Mouse (Mus musculus): ENCODE data around the gene Zcchc9.

The Zcchc9 gene

GRCm38 (mm10) chr13:91761654-91762445 lies 45.7 kb downstream of the Zcchc9 start:
- DNase-seq (ENCODE audit: low read depth) = no peak

- no peak for DNase-seq (ENCODE audit: low read depth)
These were observed 47.0 kb downstream of the Zcchc9 start for GRCm38 (mm10) chr13:91760302-91761050.

- no peak for DNase-seq (ENCODE audit: low read depth)
These were observed 47.7 kb downstream of the Zcchc9 start for GRCm38 (mm10) chr13:91759791-91760190.

GRCm38 (mm10) chr13:91758316-91759048 lies 49.0 kb downstream of the Zcchc9 start:
- no peak for DNase-seq (ENCODE audit: low read depth)

GRCm38 (mm10) chr13:91756230-91756629 lies 51.3 kb downstream of the Zcchc9 start:
- no peak for DNase-seq (ENCODE audit: low read depth)

- no peak for DNase-seq (ENCODE audit: low read depth)
These were observed 52.7 kb downstream of the Zcchc9 start for GRCm38 (mm10) chr13:91754762-91755161.

- DNase-seq (ENCODE audit: low read depth) = no peak
These were observed 53.8 kb downstream of the Zcchc9 start for GRCm38 (mm10) chr13:91753724-91754123.

- DNase-seq (ENCODE audit: low read depth) = no peak
These were observed 57.5 kb downstream of the Zcchc9 start for GRCm38 (mm10) chr13:91749981-91750380.

GRCm38 (mm10) chr13:91748401-91748800 lies 59.1 kb downstream of the Zcchc9 start:
- DNase-seq (ENCODE audit: low read depth) = no peak

Data from c-Kit-positive CD71-positive TER-119-negative erythroid progenitor cells, embryonic 14.5 days (primary cell).